Mouse (Mus musculus) neural tube, embryonic 10.5 days (tissue): ENCODE measurements around the gene Ebf3.

ENCODE experiments used
- DNase-seq: peaks from one replicate; pipeline ENCODE4 v3.0.0-alpha.2; 2017; ENCODE audit warnings: low spot score; ENCODE audit errors: extremely low spot score

The Ebf3 gene

DNA sequence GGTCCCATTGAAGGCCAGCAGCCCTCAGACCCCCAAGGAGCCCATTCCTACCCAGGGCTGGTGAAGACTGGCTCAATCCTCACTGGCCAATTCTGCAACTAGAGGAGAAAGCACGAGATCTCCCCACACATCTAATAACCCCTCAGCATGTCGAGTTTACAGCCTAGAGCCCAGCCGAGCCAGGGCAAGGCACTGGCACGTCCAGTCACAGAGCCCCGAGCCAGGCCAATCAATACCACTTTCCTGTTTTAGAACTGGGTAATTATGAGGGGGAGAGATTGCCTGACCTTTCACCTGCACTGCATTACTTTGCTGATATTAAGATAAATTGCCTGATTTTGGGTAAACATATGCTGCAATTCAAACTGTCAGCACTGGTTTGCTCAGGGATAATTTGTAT lies 105.7 kb downstream of the Ebf3 start:
- DNase-seq = no peak

DNA sequence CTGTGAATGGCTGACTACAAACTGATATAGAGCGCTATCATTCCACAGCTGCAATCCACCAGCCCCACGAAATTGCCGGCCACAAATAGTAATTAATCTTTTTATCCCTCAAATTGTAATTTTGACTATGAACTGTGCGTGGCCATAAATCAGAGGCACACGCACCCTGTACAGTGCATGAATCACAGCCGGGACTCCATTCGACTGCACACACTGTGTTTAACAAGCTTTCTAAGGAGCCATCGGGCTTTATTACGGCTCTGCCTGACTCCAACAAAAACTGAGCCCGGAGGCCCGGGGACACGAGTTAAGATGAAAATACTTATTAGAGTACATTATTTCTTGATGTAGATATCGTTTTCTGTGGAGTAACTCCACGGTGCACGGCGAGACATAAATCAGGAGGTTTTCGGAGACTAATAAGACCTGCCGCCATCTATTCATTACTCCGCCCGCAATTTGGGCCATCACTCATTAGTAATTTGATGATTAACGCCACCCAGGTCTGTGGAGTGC lies 107.4 kb downstream of the Ebf3 start:
- DNase-seq = no peak

DNA sequence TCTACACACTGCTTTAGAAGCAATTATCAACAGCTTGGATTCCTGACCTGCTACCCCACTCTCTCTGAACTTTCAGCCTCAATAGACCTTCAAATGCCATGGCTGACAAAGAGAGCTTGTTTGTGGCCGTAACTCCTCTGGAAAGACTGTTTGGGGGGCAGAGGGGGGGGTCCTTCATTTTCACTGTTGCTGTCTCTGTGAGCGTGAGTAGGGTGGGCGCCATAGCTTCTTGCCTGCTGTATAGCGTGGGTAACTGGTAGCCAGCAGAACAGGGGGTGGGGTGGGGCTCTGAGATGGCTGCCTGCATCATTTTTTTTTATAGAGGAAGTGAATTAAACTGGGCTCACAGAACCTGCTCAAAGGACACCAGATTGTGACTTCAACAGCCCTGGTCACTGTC lies 114.7 kb downstream of the Ebf3 start:
- no peak for DNase-seq

- no peak for DNase-seq
These were observed 115.3 kb downstream of the Ebf3 start for GRCm38 (mm10) chr7:137198921-137199320.

DNA sequence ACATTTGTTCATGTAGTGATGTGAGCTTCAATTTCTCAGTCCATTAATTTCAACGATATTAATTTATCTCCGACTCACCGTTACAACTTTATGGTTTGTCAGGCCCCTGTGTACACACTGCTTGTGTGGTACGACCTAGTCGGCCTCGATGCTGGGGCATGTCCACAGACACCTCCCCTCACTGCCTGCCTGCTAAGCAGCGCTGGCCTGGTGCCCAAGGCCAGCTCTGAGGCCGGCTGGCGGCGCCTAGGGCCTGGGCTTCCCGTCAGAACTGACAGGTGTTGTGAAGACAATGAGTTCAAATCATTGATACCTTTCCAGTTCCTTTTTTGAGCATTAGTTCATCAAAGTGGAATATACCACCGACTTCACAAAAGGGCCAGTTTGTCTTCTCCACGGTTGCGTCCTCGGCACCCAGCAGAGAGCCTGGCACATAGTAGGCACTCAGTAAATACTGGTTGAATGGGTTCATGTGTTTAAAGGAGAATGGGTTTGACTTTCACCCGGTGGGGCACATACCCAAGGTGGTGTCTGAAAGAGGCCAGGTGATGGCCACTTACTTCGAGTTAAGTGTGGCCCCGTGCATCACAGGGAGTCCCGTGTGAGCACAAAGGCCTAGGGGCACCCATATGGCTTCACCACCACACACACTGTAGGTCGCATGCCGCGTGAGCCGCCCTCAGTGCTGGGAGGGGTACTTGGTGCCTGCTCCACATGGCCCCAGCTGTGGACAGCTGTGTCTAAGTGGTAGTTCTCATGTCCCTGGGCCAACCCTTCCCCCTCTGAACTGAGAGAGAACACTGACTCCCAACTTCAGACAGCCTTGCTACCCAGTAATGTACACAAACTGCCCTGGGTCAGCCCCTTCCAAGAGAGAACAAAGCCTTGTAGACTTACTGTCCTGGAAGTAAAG lies 116.9 kb downstream of the Ebf3 start:
- DNase-seq = no peak

DNA sequence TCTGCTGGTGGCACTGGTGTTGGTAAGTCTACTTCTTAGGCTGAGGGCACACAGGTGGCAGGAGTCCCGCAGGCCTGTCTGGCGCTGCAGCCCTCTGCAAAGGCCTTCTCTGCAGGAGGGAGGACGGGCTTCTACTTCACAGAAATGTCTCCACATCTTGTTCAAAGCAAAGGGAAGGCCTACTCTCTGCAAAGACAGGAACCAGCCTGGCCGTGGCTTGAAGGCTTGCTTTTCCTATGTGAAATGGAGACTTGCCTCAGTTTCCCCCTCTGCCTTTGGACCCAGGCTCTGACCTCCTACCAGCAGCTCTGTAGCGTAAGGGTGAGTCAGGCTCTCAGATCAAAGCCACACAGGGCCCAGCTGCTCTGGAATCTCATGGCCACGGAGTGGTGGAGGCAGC lies 117.7 kb downstream of the Ebf3 start:
- no peak for DNase-seq

GRCm38 (mm10) chr7:137192776-137193278 lies 121.4 kb downstream of the Ebf3 start:
- DNase-seq = no peak

DNA sequence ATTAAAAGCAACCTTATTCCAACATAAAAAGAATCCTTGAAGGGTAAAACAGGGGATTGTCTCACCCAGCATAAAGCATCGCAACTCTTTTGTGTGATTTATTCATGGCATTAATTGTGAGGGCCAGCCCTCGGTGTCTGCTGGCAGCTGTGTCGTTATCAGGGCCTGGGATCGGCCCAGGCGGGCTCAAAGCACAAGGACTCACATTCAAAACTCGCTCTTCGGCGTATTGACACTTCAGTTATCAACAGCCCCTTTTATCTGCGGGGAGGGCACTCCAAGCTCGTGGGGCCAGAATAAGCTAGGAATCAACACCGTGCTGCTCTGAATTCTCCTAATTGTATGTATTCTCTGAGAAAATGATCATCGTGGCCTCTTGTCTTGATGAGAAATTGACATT lies 122.4 kb downstream of the Ebf3 start:
- no peak for DNase-seq

GRCm38 (mm10) chr7:137172278-137172677 lies 142.0 kb downstream of the Ebf3 start:
- peak; percentile 29 for DNase-seq

DNA sequence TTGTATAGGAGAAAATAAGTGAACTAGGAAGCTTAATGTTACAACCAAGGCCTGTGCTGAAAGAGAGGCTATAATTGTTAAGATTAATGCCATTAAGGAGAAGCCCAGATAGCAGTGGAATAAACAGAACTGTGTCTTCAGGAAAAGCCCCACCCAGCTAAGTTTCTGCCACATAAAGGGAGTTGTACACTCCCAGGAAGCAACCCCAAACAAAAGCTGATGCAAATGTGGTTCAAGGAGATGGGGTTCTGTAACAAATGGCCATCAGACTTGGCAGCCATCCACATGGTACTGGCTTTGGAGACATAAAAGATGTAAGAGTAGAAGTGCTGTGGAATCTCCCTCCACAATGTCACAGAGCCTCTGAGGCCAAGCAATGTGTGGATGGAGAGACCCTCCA lies 155.2 kb downstream of the Ebf3 start:
- DNase-seq = no peak

DNA sequence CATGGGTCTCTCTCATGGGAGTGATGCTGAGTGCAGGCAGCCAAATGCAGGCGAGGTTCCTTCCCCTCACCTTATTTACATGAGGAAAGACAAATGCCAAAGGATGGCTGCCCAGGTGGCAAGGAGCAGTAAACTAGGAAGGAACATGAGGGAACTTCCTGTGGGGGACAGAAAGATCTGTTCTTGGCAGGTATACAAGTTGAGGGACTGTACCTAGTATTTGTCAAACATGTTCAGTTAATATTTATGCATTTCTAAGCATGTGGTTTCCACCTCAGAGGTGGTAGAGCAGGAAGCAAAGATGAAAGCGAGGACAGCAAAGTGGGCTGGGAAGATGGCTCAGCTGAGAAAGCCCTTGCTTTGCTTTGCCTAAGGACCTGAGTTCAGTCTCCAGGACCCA lies 159.6 kb downstream of the Ebf3 start:
- DNase-seq = no peak

DNA sequence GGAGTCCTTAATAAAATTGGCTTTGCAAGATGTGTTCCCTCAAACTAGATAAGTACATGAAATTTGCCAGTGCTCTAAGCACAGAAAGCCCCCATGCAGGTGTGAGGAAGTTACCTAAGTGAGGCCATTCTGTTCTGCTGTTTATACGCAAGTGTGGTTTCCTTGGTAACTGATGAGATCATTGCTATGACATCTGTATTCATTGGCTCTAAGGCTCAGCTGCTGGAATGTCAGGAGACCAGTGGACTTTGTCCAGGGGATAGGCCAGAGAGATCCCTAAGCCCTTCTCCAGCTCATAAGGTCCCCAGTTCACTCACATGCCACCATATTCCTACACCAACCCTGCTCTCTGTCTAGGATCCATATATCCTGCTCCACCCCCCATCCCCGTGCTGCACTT lies 162.4 kb downstream of the Ebf3 start:
- no peak for DNase-seq

DNA sequence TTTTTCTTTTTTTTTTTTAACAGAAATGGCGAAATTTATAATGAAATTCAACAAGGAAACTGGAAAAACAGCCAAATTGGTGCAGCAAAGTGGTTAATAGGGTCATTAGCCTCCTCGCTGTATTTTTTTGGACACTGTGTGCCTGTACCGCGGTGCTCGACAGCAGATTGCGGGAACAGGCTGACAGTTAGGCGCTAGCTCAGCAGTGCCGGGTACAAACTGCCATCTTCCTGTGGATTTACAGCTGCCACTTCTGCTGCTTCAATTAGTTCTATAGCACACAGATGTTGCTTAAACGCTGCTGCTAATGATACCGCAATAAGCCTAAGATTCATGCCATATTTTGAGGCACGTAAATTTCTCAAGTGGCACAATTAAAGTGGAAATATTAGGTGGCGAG lies 167.1 kb downstream of the Ebf3 start:
- no peak for DNase-seq
